Mouse (Mus musculus) kidney, postnatal 10 days (tissue): ENCODE results near the gene Sesn1.
"Not testable (repeated sequence)": the region's sequence is repeated elsewhere in the genome, so short reads cannot be mapped to it uniquely, and the experiment has no call there.

Experiments used
- DNase-seq: peaks from one replicate; pipeline ENCODE4 v3.0.0; 2021; ENCODE audit warnings: mixed read lengths

Sesn1 gene

DNA sequence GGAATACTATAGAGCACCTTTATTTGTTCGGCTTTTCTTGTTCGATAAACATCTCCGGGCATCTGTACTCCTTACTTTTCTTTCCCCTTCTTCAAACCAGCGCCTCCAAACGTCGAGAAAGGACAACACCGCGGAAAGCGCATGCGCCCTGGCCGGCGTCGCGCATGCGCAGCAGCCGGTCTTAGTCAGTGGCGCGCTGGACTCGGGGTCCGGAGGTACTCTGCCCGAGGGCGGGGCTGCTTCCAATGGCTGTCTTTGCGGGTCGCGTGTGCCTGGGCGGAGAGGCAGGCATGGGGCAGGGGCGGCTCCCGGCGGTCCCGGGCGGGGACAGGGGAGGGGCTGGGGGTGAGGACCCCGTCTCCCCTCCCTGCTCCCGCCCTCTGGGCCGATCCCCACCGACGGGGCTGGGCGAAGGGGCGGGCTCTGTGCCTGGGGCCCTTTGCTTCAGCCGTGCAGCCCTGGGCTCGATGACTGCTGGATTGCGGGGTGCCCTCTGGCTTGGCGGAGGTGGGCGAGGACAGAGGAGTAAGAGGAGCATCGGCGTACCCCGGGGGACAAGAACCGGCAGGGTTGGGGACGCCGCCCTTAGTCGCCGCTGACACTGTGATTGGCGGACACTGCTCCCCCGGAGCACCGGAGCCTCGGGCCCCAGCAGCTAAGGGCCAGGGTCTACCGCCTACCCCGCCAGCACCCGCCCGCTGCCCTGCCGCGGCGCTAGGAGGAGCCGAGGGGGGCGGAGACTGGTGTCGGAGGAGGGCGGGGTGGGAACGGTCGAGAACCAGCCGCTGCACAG lies at the start of gene Sesn1, which contains the start of gene Cep57l1:
Sesn1 (plus strand) TSS at position 165 of the 793 bp plus-strand sequence.
Cep57l1 (minus strand) TSS at position 101 of the 793 bp plus-strand sequence.
- DNase-seq = peak; percentile 97

DNA sequence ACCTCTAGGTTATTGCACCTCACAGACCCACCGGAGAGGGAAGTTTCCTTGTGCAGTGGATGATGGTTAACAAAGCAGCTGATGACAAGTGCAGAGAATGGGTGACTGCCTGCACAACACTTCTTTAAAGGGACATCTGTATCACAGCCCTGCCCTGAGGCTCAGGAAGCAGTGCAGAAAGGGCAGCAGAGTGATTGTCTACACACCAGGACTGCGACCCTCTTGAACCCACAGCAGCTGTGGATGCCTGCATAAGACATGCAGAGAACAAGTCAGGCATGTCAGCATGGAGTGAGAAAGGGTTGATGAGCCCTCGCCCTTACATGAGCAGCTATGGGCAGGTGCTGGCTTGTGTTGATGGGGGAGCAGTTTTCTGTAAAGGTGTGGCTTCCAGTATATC lies 48.9 kb upstream of the Sesn1 start:
- DNase-seq = no peak

DNA sequence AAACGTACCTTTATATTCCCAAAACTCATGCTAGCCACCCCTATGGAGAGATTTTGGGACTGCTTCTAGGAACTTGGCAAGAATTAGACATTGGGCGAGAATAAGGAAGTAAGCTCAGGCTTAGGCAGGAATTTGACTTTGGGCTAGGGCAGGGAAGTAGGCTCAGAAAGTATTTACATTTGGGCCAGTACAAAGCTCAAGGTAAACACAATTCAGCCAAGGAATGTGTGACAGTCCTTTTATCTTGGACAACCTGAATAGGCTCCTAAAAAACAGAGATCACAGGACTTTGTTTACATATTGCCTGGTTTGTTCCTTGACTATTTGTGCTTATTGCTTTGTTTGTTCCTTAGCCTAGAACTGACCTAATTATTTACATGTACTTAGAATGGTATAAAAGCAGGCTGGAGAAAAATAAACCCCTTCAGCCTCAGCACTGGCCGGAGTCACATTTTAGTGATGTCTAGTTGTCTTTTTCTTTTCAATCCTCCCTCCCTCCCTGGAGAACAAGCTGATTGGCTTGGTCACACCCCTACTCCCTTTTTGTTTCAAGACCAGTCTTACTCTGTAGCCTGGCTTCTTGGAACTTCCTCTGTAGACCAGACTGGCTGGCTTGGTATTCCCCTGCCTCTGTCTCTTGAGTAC lies 45.9 kb upstream of the Sesn1 start:
- no peak for DNase-seq

DNA sequence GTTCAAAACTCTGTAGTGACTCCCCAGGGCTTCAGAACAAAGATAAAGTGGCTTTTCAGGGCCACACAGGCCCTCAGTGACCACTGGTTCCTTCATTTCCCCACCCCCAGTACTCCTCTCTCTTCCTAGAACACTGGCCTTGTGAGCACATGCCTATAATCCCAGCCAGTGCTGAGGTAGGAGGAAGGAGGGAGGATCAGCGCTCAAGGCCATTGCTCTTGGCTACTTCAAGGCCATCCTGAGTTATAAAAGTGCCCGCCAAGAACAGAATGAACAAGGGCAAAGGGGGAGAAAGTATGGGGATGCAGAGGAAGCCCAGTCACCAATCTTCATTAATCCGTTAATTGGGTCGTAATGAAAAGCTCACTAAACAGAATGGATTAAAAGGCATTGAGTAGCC lies 44.1 kb upstream of the Sesn1 start:
- DNase-seq = no peak

DNA sequence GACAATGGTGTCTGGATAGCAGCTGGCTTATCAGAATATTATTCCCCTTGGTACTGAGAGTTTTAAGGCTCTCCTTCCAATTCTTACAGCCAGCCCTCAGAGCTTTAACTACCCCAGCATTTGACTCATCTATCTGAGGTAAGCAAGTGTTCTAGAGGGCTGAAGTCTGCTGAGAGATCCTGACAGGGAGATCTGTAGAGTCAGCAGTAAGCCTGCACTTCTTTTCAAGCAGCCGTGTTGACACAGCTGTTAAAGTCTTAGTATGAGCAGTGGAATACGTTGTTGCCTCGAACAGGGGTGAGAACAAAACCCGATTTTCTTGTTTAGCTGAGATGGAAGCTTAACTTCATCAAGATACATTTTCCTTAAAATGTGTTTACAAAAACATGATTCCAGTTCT lies 43.5 kb upstream of the Sesn1 start:
- no peak for DNase-seq

DNA sequence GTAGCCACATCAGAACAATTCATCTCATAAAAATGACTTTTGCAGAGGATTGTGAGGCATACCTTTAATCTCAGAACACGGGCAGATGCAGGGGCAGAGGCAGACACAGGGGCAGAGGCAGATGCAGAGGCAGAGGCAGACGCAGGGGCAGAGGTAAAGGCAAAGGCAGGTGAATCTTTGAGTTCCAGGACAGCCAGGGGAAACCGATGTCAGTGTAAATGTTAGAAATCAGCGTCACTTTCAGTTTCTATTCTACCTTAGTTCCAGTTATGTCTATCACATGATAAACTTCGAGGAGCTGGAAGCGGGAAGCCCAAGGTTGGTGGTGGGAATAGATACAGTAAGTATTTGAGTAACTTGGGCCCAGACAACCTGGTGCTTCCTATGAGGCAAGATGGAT lies 42.5 kb upstream of the Sesn1 start:
- no peak for DNase-seq

DNA sequence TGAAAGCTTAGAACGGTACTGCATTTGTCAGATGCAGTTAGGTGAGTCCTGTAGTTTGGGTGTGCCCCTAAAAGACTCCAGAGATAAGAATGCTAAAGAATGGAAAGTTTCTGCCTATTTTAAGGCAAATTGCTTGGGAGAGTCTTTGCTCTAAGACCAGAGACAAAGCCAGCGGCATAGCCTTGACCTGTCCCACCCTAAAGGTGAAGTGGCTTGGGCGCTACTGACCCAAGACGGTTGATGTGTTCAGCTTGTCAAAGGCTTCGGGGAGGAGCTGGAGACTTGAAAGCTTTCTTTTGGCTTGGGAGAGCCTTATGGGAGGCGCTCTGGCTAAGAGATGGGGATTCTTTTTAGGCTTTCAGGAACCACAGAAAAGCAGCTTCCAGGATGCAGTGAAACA lies 17.4 kb upstream of the Sesn1 start:
- DNase-seq = no peak

DNA sequence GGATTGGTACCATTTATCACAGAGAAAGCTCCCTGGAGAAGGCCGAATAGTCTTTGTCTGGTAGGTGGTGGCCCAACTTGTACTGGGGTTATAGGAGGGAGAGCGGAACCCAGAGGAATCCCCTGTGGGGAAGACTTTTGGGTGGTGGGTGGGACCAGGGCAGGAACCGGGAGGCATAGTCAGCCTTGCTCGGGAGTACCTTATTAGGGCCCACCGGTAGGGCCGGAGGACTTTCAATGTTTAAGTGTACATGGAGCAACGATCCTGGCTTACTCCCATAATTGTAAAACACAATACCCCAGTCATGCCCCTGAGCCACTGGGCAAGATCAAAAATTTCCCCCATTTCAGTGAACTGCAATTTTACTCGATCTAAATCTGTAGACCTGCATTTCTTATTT lies 12.5 kb upstream of the Sesn1 start:
- no peak for DNase-seq

DNA sequence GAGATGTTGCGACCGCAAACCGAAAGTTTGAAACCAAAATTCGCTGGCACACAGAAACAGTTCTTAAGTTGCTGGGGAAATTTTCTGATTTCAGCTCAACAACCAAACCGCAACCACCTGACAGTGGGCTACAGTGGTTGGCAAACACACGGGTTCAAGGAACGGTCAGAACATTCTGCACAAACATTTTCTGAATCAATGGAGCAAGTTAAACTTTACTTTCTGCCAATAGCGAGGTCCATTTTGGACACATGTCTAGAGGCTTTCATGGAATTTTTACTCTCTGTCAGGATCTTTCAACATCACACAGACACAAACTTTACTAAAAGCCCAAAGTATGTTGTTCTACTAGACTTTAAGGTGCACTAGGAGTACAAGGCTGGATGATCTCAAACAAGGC lies 6.3 kb upstream of the Sesn1 start:
- no peak for DNase-seq

DNA sequence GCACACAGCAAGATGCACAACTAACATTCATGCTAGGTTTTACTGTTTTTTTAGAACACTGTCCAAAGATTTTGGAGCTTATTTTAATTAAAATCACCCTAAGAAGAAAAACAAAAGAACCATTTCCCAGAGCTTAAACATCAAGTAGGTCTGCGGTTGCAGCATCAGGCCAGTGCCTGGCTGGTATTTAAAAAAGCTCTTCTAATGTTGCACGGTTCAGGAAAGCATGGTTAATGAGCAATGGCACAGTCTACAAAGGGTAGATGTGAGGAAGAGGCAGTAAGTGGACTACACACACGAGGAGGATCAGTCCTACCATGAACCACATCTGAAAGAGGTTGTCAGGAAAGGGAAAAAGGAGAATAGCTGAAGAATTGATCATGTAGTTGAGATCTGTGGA lies 5.0 kb upstream of the Sesn1 start:
- no peak for DNase-seq

DNA sequence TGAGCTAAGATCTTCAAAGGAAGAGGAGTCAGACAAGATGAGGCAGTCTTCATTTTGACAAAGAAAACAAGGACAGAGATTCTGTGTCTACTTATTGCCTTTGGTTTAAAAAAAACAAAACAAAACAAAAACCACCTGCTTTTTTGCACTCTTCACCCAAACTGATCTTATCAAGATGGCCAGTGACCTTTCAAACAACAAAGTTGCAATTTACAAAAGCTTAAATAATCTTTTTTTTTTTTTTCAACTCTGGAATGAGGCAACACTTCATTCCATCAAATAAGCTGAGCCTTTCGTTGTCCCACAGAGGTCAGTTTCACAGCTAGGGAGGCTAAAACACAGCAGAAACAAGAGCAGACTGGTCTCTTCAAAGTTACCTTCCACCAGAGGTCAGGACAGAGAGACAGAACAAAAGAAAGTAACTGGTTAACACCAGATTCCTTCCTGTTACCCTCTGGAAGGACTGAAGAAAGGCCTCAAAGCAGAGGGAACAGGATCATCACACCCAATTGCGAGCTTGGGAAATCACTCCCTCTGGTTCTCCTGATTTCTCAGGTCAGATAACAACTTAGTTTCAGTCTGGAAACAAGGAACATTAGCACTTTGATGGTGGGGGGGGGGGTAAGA lies 3.9 kb upstream of the Sesn1 start:
- DNase-seq = no peak

DNA sequence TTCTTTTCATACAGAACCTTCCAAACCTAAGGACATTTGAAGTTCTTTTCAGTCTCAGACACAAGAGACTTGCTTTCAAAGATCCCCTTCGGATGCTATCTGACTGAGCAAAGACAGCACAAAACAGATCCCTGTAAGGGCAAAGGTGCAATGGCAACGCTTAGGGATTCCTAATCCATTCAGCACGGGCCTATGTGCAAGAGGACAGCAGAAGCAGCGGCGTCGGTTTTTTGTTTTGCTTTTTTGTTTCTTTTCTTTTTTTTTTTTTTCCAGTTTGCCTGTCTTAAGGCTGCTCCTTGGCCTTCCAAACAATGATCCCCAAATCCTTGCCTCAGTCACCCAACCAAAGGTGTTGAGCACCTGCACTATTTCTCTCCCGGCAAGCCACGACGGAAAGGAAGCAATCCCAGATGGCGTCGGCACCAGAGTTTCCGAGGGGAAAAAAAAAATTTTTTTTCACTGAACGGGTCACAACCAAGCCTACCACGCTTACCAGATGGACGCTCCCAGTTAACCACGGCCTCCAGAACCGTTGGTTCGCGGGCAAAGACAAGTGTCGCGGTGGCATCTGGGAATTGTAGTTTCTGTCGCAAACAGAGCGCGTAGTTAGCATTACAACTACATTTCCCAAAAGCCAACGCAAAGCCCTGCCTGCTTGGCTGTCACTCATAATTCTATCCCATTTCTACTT lies 510 bp upstream of the Sesn1 start:
- peak; percentile 89 for DNase-seq

DNA sequence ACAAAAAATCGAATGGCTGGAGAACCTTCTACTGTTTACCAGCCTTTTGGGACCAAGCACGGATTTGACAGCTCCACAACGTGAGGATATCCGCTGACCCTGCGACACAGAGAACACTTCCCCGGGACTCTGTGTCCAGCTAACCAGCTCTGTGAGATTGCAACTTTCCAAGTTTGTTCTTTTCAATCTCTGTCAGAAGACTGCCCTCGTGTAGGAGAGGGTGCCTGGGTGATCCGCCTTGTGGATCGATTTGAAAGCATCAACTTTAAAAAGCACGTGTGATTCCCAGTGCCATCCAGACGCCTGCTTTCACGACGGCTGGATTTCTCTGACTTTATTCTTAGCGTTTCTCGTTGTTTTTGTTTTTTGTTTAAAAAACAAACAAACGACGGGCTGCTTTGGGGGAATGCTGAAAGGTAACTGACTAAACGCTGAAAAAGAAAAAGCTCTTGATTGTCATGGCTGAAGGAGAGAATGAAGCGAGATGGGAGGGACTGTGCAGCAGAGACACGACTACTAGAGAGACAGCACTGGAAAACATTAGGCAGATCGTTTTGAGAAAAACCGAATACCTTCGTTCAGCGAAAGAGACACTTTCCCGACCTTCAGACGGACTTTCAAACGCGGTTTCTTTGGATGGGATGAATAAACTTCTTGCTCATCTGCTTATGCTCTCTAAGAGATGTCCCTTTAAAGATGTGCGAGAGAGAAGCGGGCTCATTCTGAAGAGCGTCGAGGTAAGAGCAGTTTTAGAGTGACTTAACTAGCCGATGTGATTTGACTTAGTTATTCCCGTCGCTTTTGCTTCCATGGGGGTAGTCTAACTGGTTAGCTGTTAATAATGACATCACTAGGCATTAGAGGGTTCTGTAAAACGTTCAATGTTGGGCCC lies 1.1 kb downstream of the Sesn1 start:
- no peak for DNase-seq

DNA sequence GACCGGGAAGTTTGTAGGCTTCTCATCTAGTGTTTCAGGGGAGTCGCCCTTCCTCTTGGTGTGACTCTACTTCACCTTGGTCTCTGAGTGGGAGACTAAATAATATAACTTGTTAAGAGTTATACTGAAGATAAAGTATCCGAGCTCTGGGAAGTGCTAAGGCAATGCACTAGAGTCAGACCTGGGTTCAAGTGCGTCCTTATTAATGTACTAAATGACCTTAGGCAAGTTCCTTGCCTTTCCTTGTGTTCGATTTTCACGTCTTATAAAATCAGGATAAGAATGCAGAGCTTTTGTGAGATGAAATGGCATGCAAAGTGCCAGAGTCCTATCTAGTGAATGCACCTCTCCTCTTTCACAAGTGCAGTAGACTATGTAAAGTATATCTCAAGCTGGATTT lies 2.8 kb downstream of the Sesn1 start:
- DNase-seq = no peak

DNA sequence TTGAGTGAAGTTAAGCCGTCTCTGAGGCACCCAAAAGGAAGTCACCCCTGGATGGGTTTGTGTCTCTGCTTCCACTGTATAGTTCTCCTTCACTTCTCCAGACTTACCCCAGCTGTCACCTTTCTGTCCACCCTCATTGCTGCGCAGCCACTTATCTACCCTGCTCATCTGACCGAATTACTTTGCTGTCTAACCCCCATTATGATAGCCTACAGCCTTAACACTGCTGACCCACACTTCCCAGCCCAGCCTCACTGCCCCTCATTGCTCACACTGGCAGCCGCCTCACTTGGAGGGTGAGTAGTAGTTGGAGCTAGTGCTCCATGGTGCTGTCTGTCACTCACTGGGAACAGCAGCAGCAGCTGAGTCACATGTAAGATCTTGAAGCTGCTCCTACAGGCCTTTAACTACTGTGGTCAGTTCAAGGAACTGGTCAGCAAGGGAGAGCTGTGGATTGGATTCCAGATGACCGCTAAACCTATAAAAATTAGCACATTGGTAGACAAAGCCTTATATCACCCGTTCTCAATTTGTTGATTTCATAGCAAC lies 4.6 kb downstream of the Sesn1 start:
- no peak for DNase-seq

DNA sequence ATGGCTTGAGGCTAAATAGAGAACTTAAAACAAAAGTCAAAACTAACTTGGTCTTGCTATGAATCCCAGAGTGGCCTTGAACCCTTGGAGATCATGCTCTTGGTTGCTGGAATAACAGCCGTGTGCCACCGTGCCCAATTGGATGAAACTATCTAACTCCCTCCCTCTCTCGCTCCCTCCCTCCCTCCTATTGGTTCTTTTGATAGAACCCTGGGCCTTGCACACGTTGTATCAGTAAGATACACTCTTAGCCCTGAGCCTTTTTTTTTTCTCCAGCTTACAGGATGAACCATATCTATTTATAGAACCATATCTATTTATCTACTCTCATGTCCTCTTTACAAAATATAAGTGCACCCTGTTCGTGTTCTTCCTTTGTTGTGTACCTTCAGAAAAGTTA lies 6.8 kb downstream of the Sesn1 start:
- DNase-seq = no peak

DNA sequence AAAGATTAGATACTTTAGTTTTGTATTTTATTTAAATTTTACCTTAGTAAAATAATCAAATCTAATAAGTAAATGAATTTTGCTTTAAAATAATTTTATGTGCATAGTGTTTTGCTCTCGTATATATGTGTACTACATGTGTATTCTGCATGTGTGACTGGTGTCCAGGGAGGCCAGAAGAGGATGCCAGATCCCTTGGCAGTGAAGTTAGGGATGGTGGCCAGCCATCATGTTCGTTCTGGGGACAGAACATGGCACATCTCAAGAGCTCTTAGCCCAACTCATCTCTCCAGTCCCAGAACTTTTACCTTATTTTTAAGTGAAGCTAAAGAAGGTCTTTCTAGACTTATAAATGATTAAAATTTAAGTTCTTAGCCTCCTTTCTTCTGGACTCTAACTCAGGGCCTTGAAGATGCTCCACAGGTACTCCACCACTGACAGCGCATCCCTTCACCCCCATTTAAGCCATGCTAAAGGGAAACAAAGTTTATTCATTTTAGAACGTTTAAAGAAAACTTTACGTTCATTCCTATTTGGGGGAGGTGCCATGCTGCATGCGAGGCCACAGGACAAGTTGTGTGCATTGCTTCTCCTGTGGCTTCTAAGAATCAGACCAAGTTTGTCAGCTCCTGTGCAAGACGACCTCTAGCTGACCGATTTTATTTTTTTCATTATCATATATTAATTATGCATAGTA lies 8.4 kb downstream of the Sesn1 start:
- DNase-seq = no peak

DNA sequence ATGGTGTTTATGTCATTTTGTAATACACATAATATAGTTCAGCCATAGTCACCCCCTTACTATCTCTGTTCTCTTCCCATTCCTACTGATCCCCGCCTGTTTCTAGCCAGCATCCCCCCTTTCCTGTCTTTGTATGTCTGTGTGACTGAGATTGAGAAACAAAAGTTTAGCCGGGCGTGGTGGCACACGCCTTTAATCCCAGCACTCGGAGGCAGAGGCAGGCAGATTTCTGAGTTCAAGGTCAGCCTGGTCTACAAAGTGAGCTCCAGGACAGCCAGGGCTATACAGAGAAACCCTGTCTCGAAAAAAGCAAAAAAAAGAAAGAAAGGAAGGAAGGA lies 9.0 kb downstream of the Sesn1 start:
- not testable (repeated sequence) for DNase-seq

DNA sequence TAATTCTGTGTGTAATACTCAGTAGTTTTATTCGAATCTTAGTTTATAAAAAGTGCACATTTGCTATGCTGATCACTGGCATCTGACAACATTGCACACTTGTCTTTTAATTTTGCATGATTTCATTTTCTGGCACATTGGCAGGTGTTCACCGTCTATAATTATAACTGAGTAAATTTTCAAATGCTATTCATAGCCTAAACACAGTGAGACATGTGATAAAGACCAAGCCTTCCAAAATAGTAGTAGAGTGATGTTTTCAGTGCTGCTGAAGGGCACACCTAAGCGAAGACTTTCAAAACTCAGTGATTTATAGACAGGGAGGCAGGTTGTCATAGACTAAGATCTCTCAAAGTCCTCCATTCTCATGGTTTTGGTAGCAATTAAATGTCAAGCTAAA lies 9.6 kb downstream of the Sesn1 start:
- DNase-seq = no peak

DNA sequence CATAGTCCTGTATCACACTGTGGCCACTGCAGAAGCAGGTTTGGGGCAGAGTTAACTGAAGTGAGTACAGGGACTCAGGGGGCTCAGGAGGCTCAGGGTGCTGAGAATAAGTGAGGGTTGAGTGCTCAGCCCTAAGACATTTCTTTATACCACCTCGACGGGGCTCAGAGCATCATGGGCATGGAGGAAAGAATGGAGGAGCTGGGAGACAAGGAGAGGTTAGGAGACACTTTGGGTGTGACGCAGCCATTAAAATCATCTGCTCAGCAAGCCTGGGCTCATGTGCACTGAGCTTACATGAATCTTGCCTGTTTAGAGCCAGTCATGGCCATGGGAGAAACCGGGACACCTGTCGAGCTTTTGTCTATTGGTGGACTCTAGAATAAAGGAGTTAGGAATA lies 10.7 kb downstream of the Sesn1 start:
- no peak for DNase-seq

DNA sequence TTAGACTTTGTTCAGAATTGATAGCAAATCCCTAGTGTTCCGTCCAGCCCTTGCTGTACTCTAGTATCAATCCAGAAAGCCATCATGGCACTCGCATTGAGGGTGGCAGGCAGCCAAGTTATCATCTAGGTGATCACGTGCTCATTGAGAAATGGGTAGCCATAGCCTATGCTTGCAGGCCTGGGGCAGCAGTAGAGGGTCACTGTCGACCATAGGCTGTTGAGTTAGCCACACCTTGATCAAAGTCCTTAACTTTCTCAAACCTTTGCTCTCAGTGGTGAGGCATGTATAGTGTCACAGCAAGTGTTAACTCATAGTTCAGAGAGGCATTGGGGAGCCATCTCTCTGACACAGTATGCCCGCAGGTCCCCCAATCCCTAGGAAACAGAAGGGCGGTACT lies 11.4 kb downstream of the Sesn1 start:
- DNase-seq = no peak
